Mouse (Mus musculus) cerebellum, adult 2 months (tissue): Measurements from ENCODE around the gene Adamts6. TPM values are rescaled to one million over a fixed set of nuclear protein-coding genes. Genes with fewer than 3 reads are reported as not detected.

ENCODE experiments used
- DNase-seq, 2 experiments: peaks; one replicate each; pipeline ENCODE4 v3.0.0; 2021
- H3K27ac ChIP-seq: fragments of 200-500 bp; 2 replicates; pipeline ENCODE4 v1.5.1; 2012; ENCODE audit warnings: low read length, control low read depth, inconsistent platforms; ENCODE audit not compliant: insufficient read depth
- H3K27me3 ChIP-seq: fragments of 200-500 bp; 2 replicates; pipeline ENCODE4 v1.6.1; 2012; ENCODE audit warnings: inconsistent platforms, mild to moderate bottlenecking, low read length, moderate library complexity; ENCODE audit not compliant: control insufficient read depth, insufficient read depth
- H3K4me1 ChIP-seq: fragments of 200-500 bp; 2 replicates; pipeline ENCODE4 v1.6.1; 2011; ENCODE audit warnings: low read length; ENCODE audit not compliant: control insufficient read depth, insufficient read depth
- H3K4me3 ChIP-seq: fragments of 200-500 bp; replicated peaks from 2 replicates; pipeline ENCODE3; 2011; ENCODE audit warnings: mild to moderate bottlenecking, low read depth, low read length, control low read depth; ENCODE audit not compliant: insufficient read depth
- CTCF ChIP-seq: fragments of 200-500 bp; IDR thresholded peaks from 2 replicates; pipeline ENCODE4 v1.5.1; 2011; ENCODE audit warnings: low read depth, mild to moderate bottlenecking, control low read depth, low read length, moderate library complexity, borderline replicate concordance; ENCODE audit not compliant: insufficient read depth
- POLR2A ChIP-seq: fragments of 200-500 bp; IDR thresholded peaks from 2 replicates; pipeline ENCODE4 v1.6.1; 2011; ENCODE audit warnings: low read length, control low read depth, borderline replicate concordance; ENCODE audit not compliant: insufficient read depth
- WGBS: fragments of 180-500 bp; shearing (Covaris S2); methylation state at CpG from one replicate; pipeline ENCODE4 v1.1.7; 2018; 5-methylcytosine and 5-hydroxymethylcytosine counted together
- polyA plus RNA-seq: library from polyadenylated mRNA; depleted of rRNA; stranded (reverse); fragments of >200 nt; gene quantifications from 2 replicates; pipeline ENCODE4 v1.2.3, GENCODE M21; 2012

Adamts6 gene
- polyA plus RNA-seq, 1 experiment: 5.0 TPM

DNA sequence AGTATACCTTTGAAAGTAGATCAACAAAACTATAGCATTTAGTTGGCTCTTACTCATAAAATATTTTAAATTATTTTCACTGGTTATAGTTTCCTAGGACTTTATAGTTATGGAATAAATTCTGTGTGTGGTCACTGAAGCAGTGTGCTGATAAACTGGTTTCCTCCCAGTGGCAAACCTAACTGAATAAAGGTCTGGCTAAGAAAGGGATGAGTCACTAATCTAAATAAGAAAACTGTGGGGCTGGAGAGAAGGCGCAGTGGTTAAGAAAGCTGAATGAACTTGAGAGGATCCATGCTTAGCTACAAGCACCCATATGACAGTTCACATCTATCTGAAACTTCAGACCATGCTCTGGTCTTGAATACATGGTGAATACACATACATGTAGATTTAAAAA is 7.8 kb downstream of the Adamts6 start:
- Histone ChIP-seq H3K4me3 (no peak overlapping the region), H3K27ac (no peak overlapping the region), H3K27me3 (no peaks in the 10 kb centered on the region), H3K4me1 (no peaks in the 10 kb centered on the region)
- no peak for TF ChIP-seq CTCF
- TF ChIP-seq POLR2A: no peak
- no peak for DNase-seq
- WGBS: 91% methylated on average over 1 of the region's 1 CpGs

DNA sequence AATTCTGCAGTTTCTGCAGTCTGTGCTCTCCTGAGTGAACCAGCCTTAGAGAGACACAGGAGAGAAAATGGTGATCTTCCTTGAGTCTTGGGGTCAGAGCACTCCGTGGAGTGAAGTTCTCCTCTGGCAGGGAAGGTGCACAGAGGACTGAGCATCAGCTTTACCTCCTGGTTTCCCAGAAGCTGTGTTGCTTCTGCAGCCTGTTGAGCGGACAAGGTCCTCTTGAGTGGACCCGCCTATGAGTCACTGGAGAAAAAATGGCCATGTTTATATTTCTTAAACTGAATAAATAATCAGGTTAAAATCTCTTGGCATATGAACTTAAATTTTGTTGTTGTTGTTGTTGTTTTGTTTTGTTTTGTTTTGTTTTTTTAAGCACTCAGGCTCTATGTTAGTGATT is 41.7 kb downstream of the Adamts6 start:
- 86% methylated on average over 3 of the region's 3 CpGs for WGBS
- TF ChIP-seq POLR2A (no peak), CTCF (no peak)
- DNase-seq: no peak

DNA sequence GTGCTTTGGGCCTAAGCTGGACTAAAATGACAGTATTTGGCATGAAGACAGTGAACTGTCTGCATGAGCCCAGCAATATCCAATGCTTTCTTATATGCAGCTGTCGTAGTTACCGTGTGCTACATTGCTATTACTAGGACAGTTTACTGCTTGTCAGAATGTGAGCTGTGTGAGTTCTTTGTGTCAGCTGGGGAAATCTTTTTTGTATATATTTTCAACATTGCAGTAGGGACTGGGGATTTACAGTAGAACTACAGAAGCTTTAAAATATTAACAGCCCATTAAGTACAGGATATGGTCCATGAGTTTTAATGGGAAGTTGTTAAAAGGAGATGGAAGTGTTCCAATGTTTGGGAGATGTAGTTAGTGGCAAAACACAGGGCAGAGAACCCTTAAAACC is 42.1 kb downstream of the Adamts6 start:
- 17% methylated on average over 2 of the region's 2 CpGs for WGBS
- no peak overlapping the region for H3K4me3 ChIP-seq
- no peaks in the 10 kb centered on the region; the same call in 1 of the 2 replicates for H3K4me1 ChIP-seq
- no peaks in the 10 kb centered on the region for H3K27me3 ChIP-seq
- no peak for TF ChIP-seq POLR2A
- TF ChIP-seq CTCF: no peak
- no peak overlapping the region for H3K27ac ChIP-seq
- no peak for DNase-seq

More for the DNA sequence above, 41.7 kb downstream of the Adamts6 start:
- no peak overlapping the region for H3K4me3 ChIP-seq
- H3K27ac ChIP-seq: no peak overlapping the region
- no peaks in the 10 kb centered on the region; the same call in 1 of the 2 replicates for H3K4me1 ChIP-seq
- H3K27me3 ChIP-seq: no peaks in the 10 kb centered on the region

DNA sequence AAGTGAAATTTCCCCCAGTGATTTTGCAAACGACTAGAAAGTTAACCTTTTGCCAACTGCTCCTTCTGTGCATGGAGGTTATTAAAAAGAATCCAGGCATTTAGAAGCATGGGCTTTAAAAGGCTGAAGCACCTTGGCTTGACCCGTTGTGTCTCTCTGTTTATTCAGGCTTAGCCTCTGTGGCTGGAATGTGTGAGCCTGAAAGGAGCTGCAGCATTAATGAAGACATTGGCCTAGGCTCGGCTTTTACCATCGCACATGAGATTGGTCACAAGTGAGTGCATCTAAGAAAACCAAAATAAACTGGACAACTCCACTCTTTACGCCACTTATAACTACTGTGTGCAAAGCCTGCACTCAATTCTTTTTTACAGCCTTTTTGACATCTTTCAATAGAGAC is 65.0 kb downstream of the Adamts6 start:
- WGBS: 33% methylated on average over 5 of the region's 5 CpGs
- Histone ChIP-seq H3K27me3 (no peaks in the 10 kb centered on the region), H3K4me3 (no peak overlapping the region), H3K4me1 (no peaks in the 10 kb centered on the region), H3K27ac (no peak overlapping the region)
- no peak for DNase-seq
- no peak for TF ChIP-seq CTCF
- TF ChIP-seq POLR2A: no peak

DNA sequence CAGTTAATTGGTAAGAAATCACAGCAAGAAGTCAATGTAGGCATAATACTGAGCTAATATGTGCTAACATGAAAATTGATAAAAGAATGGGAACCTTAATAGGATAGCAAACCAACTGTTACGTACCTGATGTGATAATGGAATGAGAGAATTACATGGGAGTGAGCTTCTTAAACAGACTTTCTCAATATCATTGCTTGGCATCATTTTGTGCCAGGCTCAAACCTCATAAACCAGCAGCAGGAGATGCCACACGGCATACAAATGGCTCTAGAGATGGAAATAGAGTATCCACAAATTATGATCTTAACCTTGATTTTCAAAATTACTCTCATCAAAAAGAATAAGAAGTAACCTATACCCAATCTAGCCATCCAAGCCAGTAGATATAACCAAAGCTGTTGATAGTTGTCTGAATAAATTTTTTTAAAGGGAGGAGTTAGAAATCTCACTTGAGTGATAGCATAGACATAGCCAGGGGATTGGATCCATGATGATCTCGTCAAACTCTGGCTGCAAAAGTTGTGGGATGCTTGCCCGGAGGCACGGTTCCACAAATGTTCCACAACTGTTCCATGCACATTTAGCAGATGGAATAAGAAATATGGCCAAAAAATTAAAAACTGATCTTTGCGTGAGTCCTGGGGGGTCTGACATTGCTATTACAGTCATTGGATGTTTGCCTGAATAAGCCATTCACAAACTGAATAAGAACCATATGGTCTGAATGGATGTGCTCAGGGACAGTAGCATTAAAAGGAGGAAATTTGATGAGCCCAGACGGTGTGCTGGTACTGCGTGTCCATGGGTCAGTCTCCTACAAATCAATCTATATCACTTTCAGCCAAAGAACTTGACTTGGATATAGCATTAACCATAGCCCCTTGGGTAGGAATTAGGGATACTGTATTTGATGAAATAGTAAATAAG is 106.1 kb downstream of the Adamts6 start:
- H3K4me1 ChIP-seq: no peaks in the 10 kb centered on the region
- H3K27me3 ChIP-seq: no peaks in the 10 kb centered on the region
- DNase-seq: peak; percentile 22 to 40
- TF ChIP-seq CTCF (no peak), POLR2A (no peak)
- no peak overlapping the region for H3K27ac ChIP-seq
- no peak overlapping the region for H3K4me3 ChIP-seq
- WGBS: 19% methylated on average over 8 of the region's 8 CpGs

DNA sequence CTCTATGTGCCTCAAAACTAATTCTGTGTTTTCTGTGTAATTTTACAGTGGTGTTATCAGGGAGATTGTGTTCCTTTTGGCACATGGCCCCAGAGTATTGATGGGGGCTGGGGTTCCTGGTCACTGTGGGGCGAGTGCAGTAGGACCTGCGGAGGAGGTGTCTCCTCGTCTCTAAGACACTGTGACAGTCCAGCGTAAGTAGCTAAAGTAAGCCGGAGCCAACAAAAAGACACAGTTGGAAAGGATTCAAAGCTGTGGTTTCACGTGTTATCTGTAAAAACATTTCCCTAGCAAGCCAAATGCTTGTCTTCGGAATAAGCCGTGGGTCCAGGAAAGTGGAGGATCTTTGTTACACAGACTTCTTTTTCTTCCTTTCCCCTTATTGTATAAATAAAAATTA is 110.2 kb downstream of the Adamts6 start:
- peak in 1 of 2 experiments; percentile 2 for DNase-seq
- no peaks in the 10 kb centered on the region for H3K27me3 ChIP-seq
- H3K4me1 ChIP-seq: no peaks in the 10 kb centered on the region
- no peak overlapping the region for H3K27ac ChIP-seq
- no peak for TF ChIP-seq CTCF
- no peak for TF ChIP-seq POLR2A
- H3K4me3 ChIP-seq: no peak overlapping the region
- WGBS: 55% methylated on average over 8 of the region's 8 CpGs

DNA sequence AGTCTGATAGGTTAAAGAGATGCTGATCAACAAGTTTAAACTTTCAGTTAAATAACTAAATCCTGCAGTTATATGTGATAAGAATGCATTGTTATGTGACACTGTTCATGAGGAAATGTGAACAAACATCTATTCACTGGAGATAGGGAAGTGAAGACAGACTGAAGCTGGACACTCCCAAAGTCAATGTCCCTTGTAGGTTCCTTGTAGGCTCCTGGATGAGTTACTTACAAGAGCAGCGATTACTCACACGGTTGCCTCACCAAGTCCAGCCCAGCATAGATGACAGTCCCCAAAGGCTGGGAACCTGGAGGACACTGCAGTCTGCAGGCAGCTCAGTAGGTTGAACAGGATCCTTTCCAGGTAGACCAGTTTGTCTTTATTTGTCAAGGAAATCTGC is 145.1 kb downstream of the Adamts6 start:
- WGBS: 90% methylated on average over 2 of the region's 2 CpGs
- Histone ChIP-seq H3K27me3 (no peaks in the 10 kb centered on the region), H3K27ac (no peak overlapping the region), H3K4me3 (no peak overlapping the region), H3K4me1 (no peaks in the 10 kb centered on the region)
- TF ChIP-seq CTCF: no peak
- TF ChIP-seq POLR2A: no peak
- no peak for DNase-seq

DNA sequence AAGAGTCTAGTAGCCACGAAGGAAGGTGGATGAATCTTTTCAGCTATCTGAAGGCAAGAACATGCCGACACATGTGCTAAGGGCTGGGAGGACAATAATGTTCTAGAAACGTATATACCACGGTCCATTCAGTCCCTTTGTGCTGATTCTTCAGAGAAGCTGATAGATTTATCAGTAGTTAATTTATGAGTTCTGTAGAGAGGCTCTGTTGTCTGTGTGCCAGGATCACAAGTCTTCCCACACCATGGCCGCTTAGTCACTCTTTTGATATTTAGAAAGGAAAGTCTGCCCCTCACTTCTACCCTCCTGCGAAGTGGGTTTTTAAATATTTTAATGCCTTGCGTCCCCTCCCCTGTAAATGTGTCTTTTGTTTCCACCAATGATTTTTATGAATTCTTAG is 154.9 kb downstream of the Adamts6 start:
- Histone ChIP-seq H3K4me1 (no peaks in the 10 kb centered on the region), H3K27me3 (no peaks in the 10 kb centered on the region), H3K4me3 (no peak overlapping the region), H3K27ac (no peak overlapping the region)
- 94% methylated on average over 7 of the region's 7 CpGs for WGBS
- DNase-seq: no peak
- TF ChIP-seq CTCF (no peak), POLR2A (no peak)
